Mouse (Mus musculus) lung, postnatal 10 days (tissue): Measurements from ENCODE around the gene Inhbe.
"Not testable (repeated sequence)": the region's sequence is repeated elsewhere in the genome, so short reads cannot be mapped to it uniquely, and the experiment has no call there.

Source experiments
- DNase-seq: peaks from one replicate; pipeline ENCODE4 v3.0.0; 2021

Inhbe gene

GRCm38 (mm10) chr10:127322178-127322577 lies 32.0 kb downstream of the Inhbe start:
- no peak for DNase-seq

GRCm38 (mm10) chr10:127321621-127322020 lies 32.6 kb downstream of the Inhbe start, which contains the start of gene Arhgap9:
Gene Arhgap9 (plus strand): TSS chr10:127321964.
- DNase-seq: no peak

GRCm38 (mm10) chr10:127319969-127320368 lies 34.2 kb downstream of the Inhbe start:
- DNase-seq: no peak

DNA sequence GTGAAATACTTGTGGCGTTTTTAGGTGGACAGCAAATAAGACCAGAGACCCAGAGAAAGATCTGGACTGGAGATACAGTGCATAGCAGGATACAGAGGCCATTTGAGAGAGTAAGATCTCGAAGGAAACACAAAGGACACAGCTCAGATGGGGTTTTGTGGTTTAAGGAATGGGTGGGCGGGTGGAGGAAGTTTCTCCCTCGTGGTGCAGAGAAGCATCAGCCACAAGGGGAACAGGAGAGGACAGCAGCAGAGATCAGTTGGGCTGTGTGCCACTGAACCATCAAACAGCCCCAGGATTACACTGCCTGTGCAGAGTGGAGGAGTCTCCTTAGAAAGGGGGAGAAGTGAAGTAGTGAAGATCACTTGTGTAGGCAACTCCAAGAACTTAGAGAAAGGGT lies 36.2 kb downstream of the Inhbe start:
- no peak for DNase-seq

GRCm38 (mm10) chr10:127317277-127317676 lies 36.9 kb downstream of the Inhbe start:
- no peak for DNase-seq

DNA sequence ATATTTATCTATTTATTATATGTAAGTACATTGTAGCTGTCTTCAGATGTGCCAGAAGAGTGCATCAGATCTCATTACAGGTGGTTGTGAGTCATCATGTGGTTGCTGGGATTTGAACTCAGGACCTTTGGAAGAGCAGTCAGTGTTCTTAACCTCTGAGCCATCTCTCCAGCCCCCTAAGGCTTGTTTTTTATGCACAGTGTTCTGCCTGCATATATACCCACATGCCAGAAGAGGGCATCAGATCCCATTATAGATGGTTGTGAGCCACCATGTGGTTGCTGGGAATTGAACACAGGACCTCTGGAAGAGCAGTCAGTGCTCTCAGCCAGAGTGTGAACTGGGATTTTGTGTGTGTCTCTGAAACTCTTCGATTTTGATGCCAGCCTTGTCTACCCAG lies 39.3 kb downstream of the Inhbe start:
- not testable (repeated sequence) for DNase-seq

- DNase-seq: not testable (repeated sequence)
These were observed 40.7 kb downstream of the Inhbe start for GRCm38 (mm10) chr10:127313516-127313915.

DNA sequence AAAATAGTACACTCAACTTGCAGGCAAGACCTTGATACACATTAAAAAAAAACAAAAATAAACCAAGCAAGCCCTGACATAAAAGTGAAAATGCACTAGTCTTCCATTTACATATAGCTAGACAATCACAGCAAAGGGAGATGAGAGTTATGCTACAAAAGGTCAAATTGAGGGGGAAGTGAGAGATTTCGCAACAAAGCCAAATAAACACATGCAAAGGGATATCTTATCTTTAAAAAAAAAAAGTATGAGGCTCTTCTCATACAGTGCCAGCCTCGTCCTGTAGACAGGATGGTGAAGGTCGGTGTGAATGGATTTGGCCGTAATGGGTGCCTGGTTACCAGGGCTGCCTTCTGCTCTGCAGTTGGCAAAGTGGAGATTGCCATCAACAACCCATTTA lies 41.4 kb downstream of the Inhbe start:
- DNase-seq: no peak

DNA sequence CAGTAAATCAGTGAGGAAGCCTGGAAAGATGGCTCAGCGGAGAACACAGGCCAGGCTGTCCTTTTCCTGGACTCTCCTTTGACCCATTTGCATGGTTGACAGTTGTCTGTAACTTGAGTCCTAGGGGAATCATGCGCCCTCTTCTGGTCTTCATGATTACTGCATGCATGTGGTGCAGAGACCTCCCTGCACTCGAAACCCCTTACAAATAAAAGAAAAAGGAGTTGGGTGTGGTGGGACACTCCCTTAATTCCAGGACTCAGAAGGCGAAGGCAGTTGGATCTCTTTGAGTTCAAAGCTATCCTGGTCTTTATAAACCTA lies 41.9 kb downstream of the Inhbe start:
- DNase-seq: peak; percentile 93

GRCm38 (mm10) chr10:127311476-127312355 lies 42.5 kb downstream of the Inhbe start, which contains the start of gene Mars:
Gene Mars (minus strand): TSS chr10:127311786.
- DNase-seq: peak; percentile 97

- DNase-seq: peak; percentile 63
These were observed 43.4 kb downstream of the Inhbe start for GRCm38 (mm10) chr10:127310523-127311475.

DNA sequence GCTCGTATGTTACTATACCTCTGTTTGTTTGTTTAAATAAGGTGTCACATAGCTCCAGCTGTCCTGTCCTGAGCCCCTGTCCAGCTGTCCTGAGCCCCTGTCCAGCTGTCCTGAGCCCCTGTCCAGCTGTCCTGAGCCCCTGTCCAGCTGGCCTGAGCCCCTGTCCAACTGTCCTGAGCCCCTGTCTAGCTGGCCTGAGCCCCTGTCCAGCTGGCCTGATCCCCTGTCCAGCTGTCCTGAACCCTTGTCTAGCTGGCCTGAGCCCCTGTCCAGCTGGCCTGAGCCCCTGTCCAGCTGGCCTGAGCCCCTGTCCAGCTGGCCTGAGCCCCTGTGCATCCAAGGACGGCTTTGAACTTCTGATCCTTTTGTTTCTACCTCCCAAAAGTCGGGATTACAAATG lies 45.0 kb downstream of the Inhbe start:
- DNase-seq: not testable (repeated sequence)

DNA sequence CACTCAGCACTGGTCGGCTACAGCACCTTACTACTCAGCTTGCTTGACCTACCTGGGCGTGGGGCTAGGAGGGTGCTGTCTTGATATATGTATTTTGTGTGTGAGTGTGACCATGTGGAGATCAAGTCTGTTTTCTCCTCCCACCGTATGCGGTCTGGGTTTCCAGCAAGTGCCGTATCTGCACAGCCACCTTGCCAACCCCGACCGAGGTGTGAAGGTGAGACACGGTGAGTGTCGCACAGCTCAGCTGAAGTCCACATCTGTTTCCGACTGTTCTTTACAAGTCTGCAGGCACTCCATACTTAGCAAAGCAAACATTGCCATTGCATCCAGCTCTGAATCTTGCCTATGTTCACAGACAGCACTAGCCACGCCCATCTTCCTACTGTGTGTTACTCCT lies 51.1 kb downstream of the Inhbe start:
- DNase-seq: no peak

- no peak for DNase-seq
These were observed 53.9 kb downstream of the Inhbe start for GRCm38 (mm10) chr10:127300361-127300760.
